Mouse (Mus musculus) small intestine, adult 2 months (tissue): Measurements from ENCODE around the gene Steap3.

ENCODE experiments used
- CTCF ChIP-seq: fragments of 200-500 bp; IDR thresholded peaks from 2 replicates; pipeline ENCODE4 v1.5.1; 2012; ENCODE audit warnings: low read depth, mild to moderate bottlenecking, control low read depth, inconsistent platforms, low read length, moderate library complexity, mixed read lengths; ENCODE audit not compliant: insufficient replicate concordance, insufficient read length; ENCODE audit errors: extremely low read depth
- POLR2A ChIP-seq: fragments of 200-500 bp; IDR thresholded peaks from 2 replicates; pipeline ENCODE4 v1.6.1; 2012; ENCODE audit warnings: low read depth, mild to moderate bottlenecking, control low read depth, inconsistent platforms, low read length, moderate library complexity

- no peak for TF ChIP-seq CTCF
- no peak for TF ChIP-seq POLR2A
Observed at GRCm38 (mm10) chr1:120208502-120209230, 63.8 kb downstream of the Steap3 start.
